Comparison of ENCODE assay signal across 9 mouse cellular contexts in genomic region chr10:93168067-93168466, GRCm38 (mm10). TPM values are rescaled to one million over a fixed set of nuclear protein-coding genes. Genes with fewer than 3 reads are reported as not detected.
DNase-seq lines count a peak whose midpoint lies in the region; ATAC-seq and TF ChIP-seq lines count a peak whose summit lies in the region.
"Had no signal": no experiment of that assay in that cellular context is flagged by ENCODE, and none has a peak within 500 bp of the region (broad histone marks: within the 10 kb centered on the region; RNA-seq: fewer than 3 reads in every experiment).

No protein-coding gene starts in this region.

- H3K9ac ChIP-seq in intestine, embryonic 16.5 days (ENCODE audit: low read depth, low read length): no peak overlapping the region
- no peak overlapping the region for H3K9ac ChIP-seq in intestine, postnatal 0 days (ENCODE audit: low read depth, low read length)
- H3K9ac ChIP-seq in liver, postnatal 0 days (replicated peaks): no peak overlapping the region; the same call in 1 of the 2 replicates

- H3K36me3 ChIP-seq in intestine, embryonic 16.5 days (ENCODE audit: control insufficient read depth, insufficient read depth, low read length): no peaks in the 10 kb centered on the region
- H3K36me3 ChIP-seq in intestine, postnatal 0 days (ENCODE audit: control insufficient read depth, insufficient read depth): no peaks in the 10 kb centered on the region
- peaks cover 3% of the 10 kb centered on the region for H3K36me3 ChIP-seq in liver, postnatal 0 days (replicated peaks; ENCODE audit: insufficient read depth, low read length)
- H3K36me3 ChIP-seq in limb, embryonic 10.5 days: peaks cover 4% of the 10 kb centered on the region

- no peak for DNase-seq in liver, postnatal 0 days
- no peak for DNase-seq in cerebellum, adult 18-20 months
- DNase-seq in limb, embryonic 10.5 days (ENCODE audit: low spot score): no peak
- DNase-seq: kidney, adult 9 months; thymus, adult 18-20 months had no signal

- H3K27me3 ChIP-seq in intestine, embryonic 16.5 days (replicated peaks; ENCODE audit: control insufficient read depth, insufficient read depth, low read length): no peaks in the 10 kb centered on the region
- no peaks in the 10 kb centered on the region for H3K27me3 ChIP-seq in intestine, postnatal 0 days (replicated peaks; ENCODE audit: control insufficient read depth, insufficient read depth, low read length)
- no peaks in the 10 kb centered on the region for H3K27me3 ChIP-seq in liver, postnatal 0 days (ENCODE audit: insufficient read depth, low read length)
- H3K27me3 ChIP-seq in limb, embryonic 10.5 days (ENCODE audit: low read depth, poor library complexity, severe bottlenecking): no peaks in the 10 kb centered on the region

- H3K27ac ChIP-seq in intestine, embryonic 16.5 days (ENCODE audit: low read length): no peak overlapping the region
- H3K27ac ChIP-seq in intestine, postnatal 0 days (ENCODE audit: low read depth, low read length): no peak overlapping the region
- H3K27ac ChIP-seq in liver, postnatal 0 days (ENCODE audit: low read depth): peak overlapping the region; percentile 55
- H3K27ac ChIP-seq in limb, embryonic 10.5 days: no peak overlapping the region

- H3K9me3 ChIP-seq in intestine, embryonic 16.5 days (ENCODE audit: control insufficient read depth, low read length): no peaks in the 10 kb centered on the region
- no peaks in the 10 kb centered on the region for H3K9me3 ChIP-seq in intestine, postnatal 0 days (ENCODE audit: control insufficient read depth)
- no peaks in the 10 kb centered on the region for H3K9me3 ChIP-seq in liver, postnatal 0 days (ENCODE audit: low read length)
- no peaks in the 10 kb centered on the region for H3K9me3 ChIP-seq in limb, embryonic 10.5 days (replicated peaks)

- H3K4me2 ChIP-seq in intestine, embryonic 16.5 days (ENCODE audit: low read depth, low read length): no peak overlapping the region
- no peak overlapping the region for H3K4me2 ChIP-seq in intestine, postnatal 0 days (replicated peaks; ENCODE audit: low read depth)
- H3K4me2 ChIP-seq in liver, postnatal 0 days (ENCODE audit: low read depth, low read length): peak overlapping the region; percentile 6; the same call in 1 of the 2 replicates

- no peak for TF ChIP-seq CTCF in intestine, postnatal 0 days (IDR thresholded peaks at IDR 0.05; ENCODE audit: low read depth)
- TF ChIP-seq CTCF in liver, postnatal 0 days (IDR thresholded peaks at IDR 0.05; ENCODE audit: low read depth): no peak

- 47% methylated on average over 4 of the region's 4 CpGs for WGBS in intestine, embryonic 16.5 days
- 48% methylated on average over 4 of the region's 4 CpGs for WGBS in intestine, postnatal 0 days
- WGBS in liver, postnatal 0 days (ENCODE audit: insufficient replicate concordance): 35% methylated on average over 4 of the region's 4 CpGs
- WGBS in limb, embryonic 10.5 days: 69% methylated on average over 4 of the region's 4 CpGs

- H3K4me1 ChIP-seq in intestine, embryonic 16.5 days (ENCODE audit: control insufficient read depth, insufficient read depth, low read length): peaks cover 7% of the 10 kb centered on the region
- H3K4me1 ChIP-seq in intestine, postnatal 0 days (replicated peaks; ENCODE audit: control insufficient read depth, insufficient read depth, low read length): no peaks in the 10 kb centered on the region
- peaks cover 37% of the 10 kb centered on the region for H3K4me1 ChIP-seq in liver, postnatal 0 days (ENCODE audit: insufficient read depth)
- H3K4me1 ChIP-seq in limb, embryonic 10.5 days: peaks cover 21% of the 10 kb centered on the region

- ATAC-seq in intestine, embryonic 16.5 days: 0 out of 2 replicates have a peak, but pooled peaks have one; percentile 23
- no peak for ATAC-seq in intestine, postnatal 0 days
- peak; percentile 27 for ATAC-seq in CD4-positive, CD25-positive, alpha-beta regulatory T cell, adult 4 months
- ATAC-seq in activated CD4-positive, CD25-positive, alpha-beta regulatory T cell, adult 4 months: peak; percentile 30
- ATAC-seq in liver, postnatal 0 days: no peak

- no peak overlapping the region for H3K4me3 ChIP-seq in intestine, embryonic 16.5 days (ENCODE audit: low read length)
- no peak overlapping the region for H3K4me3 ChIP-seq in intestine, postnatal 0 days (ENCODE audit: low read depth, low read length)
- no peak overlapping the region for H3K4me3 ChIP-seq in liver, postnatal 0 days (ENCODE audit: low read depth, low read length)
- no peak overlapping the region for H3K4me3 ChIP-seq in limb, embryonic 10.5 days

- TF ChIP-seq EP300 in liver, postnatal 0 days (IDR thresholded peaks at IDR 0.05; ENCODE audit: low read depth): no peak

RNA-seq across cellular contexts. Expression of gene Cdk17, which starts 7.4 kb away (rescaled TPM):
- polyA plus RNA-seq in intestine, embryonic 16.5 days (2015; fragmentation: Nextera tagmentation; extraction: Ambion mirVana): 8.3 and 8.9 TPM in 2 replicates
- polyA plus RNA-seq in intestine, postnatal 0 days (2015; fragmentation: Nextera tagmentation; extraction: Ambion mirVana): 8.2 and 8.9 TPM in 2 replicates
- 10 to 100 TPM; 42.2 to 62.3 TPM for polyA plus RNA-seq in CD4-positive, CD25-positive, alpha-beta regulatory T cell, adult 4 months (2017; shearing (Covaris generic))
- polyA plus RNA-seq in activated CD4-positive, CD25-positive, alpha-beta regulatory T cell, adult 4 months (2017; shearing (Covaris generic)): 10 to 100 TPM; 32.3 to 44.2 TPM
- 7.4 and 8.4 TPM in 2 replicates for polyA plus RNA-seq in liver, postnatal 0 days (2015; fragmentation: Nextera tagmentation; extraction: Ambion mirVana)
- 13.9 and 15.4 TPM in 2 replicates for polyA plus RNA-seq in limb, embryonic 10.5 days (2016; fragmentation: Nextera tagmentation; extraction: Ambion mirVana)

Comparison
In these comparisons a context has a peak if more than half of its experiments do, and no peak if none do; other contexts are left out.
1. ATAC-seq: peak in intestine, embryonic 16.5 days (single experiment), CD4-positive, CD25-positive, alpha-beta regulatory T cell, adult 4 months (single experiment) and activated CD4-positive, CD25-positive, alpha-beta regulatory T cell, adult 4 months (single experiment); none in intestine, postnatal 0 days (single experiment) and liver, postnatal 0 days (single experiment).